Mouse (Mus musculus): ENCODE results near the gene Cdc42bpa.

- no peak for TF ChIP-seq CTCF (IDR thresholded peaks at IDR 0.05; ENCODE audit: extremely low read depth, insufficient read length, insufficient replicate concordance, low read depth, low read length)
- no peak for TF ChIP-seq POLR2A (IDR thresholded peaks at IDR 0.05; ENCODE audit: low read depth, low read length)
Measured at GRCm38 (mm10) chr1:180098426-180098825, 138.2 kb downstream of the Cdc42bpa start.
